Mouse (Mus musculus): ENCODE results near the gene Cers1.

Cers1 gene

GRCm38 (mm10) chr8:70352657-70353151, 37.1 kb downstream of the Cers1 start:
- DNase-seq = no peak

GRCm38 (mm10) chr8:70353194-70353817, 37.7 kb downstream of the Cers1 start, which contains the start of gene Upf1:
Gene Upf1, minus strand, starts transcription at chr8:70353278.
- DNase-seq = peak; percentile 99

- DNase-seq = no peak
Observed at GRCm38 (mm10) chr8:70354004-70354403, 38.4 kb downstream of the Cers1 start.

- DNase-seq = no peak
Observed at GRCm38 (mm10) chr8:70356111-70356510, 40.5 kb downstream of the Cers1 start.

- no peak for DNase-seq
Observed at GRCm38 (mm10) chr8:70359411-70359810, 43.8 kb downstream of the Cers1 start.

GRCm38 (mm10) chr8:70360769-70361168, 45.2 kb downstream of the Cers1 start:
- no peak for DNase-seq

- DNase-seq = no peak
Observed at GRCm38 (mm10) chr8:70361484-70362032, 46.0 kb downstream of the Cers1 start.

- DNase-seq = no peak
Observed at GRCm38 (mm10) chr8:70364066-70364465, 48.5 kb downstream of the Cers1 start.

- no peak for DNase-seq
Observed at GRCm38 (mm10) chr8:70366588-70366987, 51.0 kb downstream of the Cers1 start.

GRCm38 (mm10) chr8:70370476-70370875, 54.9 kb downstream of the Cers1 start:
- DNase-seq = no peak

GRCm38 (mm10) chr8:70371951-70372350, 56.4 kb downstream of the Cers1 start:
- no peak for DNase-seq

- no peak for DNase-seq
Observed at GRCm38 (mm10) chr8:70373397-70374317, 58.1 kb downstream of the Cers1 start, which contains the start of gene Comp. Gene Comp, plus strand, starts transcription at chr8:70373558.

GRCm38 (mm10) chr8:70374318-70374927, 58.8 kb downstream of the Cers1 start:
- DNase-seq = peak; percentile 95

GRCm38 (mm10) chr8:70375212-70375859, 59.8 kb downstream of the Cers1 start:
- DNase-seq = no peak

- DNase-seq = no peak
Observed at GRCm38 (mm10) chr8:70376275-70376741, 60.7 kb downstream of the Cers1 start.

- DNase-seq = no peak
Observed at GRCm38 (mm10) chr8:70377049-70377448, 61.5 kb downstream of the Cers1 start.

- DNase-seq = peak; percentile 62
Observed at GRCm38 (mm10) chr8:70380069-70380468, 64.5 kb downstream of the Cers1 start.
